Mouse (Mus musculus): ENCODE data around the gene Arhgap17. TPM values are rescaled to one million over a fixed set of nuclear protein-coding genes. Genes with fewer than 3 reads are reported as not detected.

Arhgap17 gene
- total and polyA plus RNA-seq, 2 experiments from 2014 or later = 4.8 to 6.3 TPM

- no peak overlapping the region for H3K4me2 ChIP-seq (ENCODE audit: low read depth, low read length, poor library complexity, severe bottlenecking)
- ATAC-seq (ENCODE audit: low FRiP score) (no peak), DNase-seq (ENCODE audit: low spot score) (no peak)
- WGBS = 95% methylated on average over 7 of the region's 7 CpGs
- no peaks in the 10 kb centered on the region for H3K4me1 ChIP-seq (ENCODE audit: insufficient read depth, low read length)
- no peaks in the 10 kb centered on the region for H3K9me3 ChIP-seq (ENCODE audit: low read length)
- H3K9ac ChIP-seq (replicated peaks; ENCODE audit: low read length, poor library complexity, severe bottlenecking) = no peak overlapping the region
- H3K4me3 ChIP-seq (ENCODE audit: low read depth, low read length) = no peak overlapping the region
- no peak overlapping the region for H3K27ac ChIP-seq (ENCODE audit: low read depth, low read length)
- H3K36me3 ChIP-seq (ENCODE audit: insufficient read depth, low read length) = no peaks in the 10 kb centered on the region
- TF ChIP-seq CTCF (IDR thresholded peaks at IDR 0.05) = no peak
- no peaks in the 10 kb centered on the region for H3K27me3 ChIP-seq (ENCODE audit: insufficient read depth, low read length)
Observed at GRCm38 (mm10) chr7:123361229-123361980, 8.3 kb downstream of the Arhgap17 start.

DNA sequence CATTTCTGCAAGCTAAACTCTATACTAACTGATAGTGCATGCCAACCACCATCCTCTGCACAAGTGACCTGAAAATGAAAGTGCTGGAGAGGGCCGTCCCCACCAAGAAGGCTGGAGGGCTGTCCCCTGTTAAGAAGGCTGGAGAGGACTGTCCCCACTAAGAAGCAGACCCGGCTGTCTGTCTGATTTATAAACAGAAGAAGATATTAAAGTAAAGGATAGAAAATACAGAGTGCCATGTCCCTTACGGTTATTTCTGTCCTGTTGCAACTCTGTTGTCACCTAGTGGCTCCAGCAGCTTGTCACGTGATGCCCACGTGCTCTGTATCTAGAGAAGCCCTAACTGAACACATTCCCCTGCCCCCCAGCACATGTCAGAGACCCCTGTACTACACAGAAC lies 9.5 kb downstream of the Arhgap17 start:
- Histone ChIP-seq H3K4me2 (ENCODE audit: low read depth, low read length, poor library complexity, severe bottlenecking) (no peak overlapping the region), H3K9me3 (ENCODE audit: low read length) (no peaks in the 10 kb centered on the region), H3K4me3 (ENCODE audit: low read depth, low read length) (no peak overlapping the region), H3K27me3 (ENCODE audit: insufficient read depth, low read length) (no peaks in the 10 kb centered on the region), H3K9ac (replicated peaks; ENCODE audit: low read length, poor library complexity, severe bottlenecking) (no peak overlapping the region), H3K36me3 (ENCODE audit: insufficient read depth, low read length) (no peaks in the 10 kb centered on the region), H3K27ac (ENCODE audit: low read depth, low read length) (no peak overlapping the region), H3K4me1 (ENCODE audit: insufficient read depth, low read length) (no peaks in the 10 kb centered on the region)
- no peak for DNase-seq (ENCODE audit: low spot score)
- TF ChIP-seq CTCF (IDR thresholded peaks at IDR 0.05) = no peak
- no peak for ATAC-seq (ENCODE audit: low FRiP score)
- 87% methylated on average over 5 of the region's 5 CpGs for WGBS

- WGBS = 42% methylated on average over 7 of the region's 7 CpGs
- no peak overlapping the region for H3K9ac ChIP-seq (replicated peaks; ENCODE audit: low read length, poor library complexity, severe bottlenecking)
- H3K36me3 ChIP-seq (ENCODE audit: insufficient read depth, low read length) = no peaks in the 10 kb centered on the region
- H3K27ac ChIP-seq (ENCODE audit: low read depth, low read length) = no peak overlapping the region
- no peak overlapping the region for H3K4me2 ChIP-seq (ENCODE audit: low read depth, low read length, poor library complexity, severe bottlenecking)
- no peak overlapping the region for H3K4me3 ChIP-seq (ENCODE audit: low read depth, low read length)
- ATAC-seq (ENCODE audit: low FRiP score) (no peak), DNase-seq (ENCODE audit: low spot score) (peak; percentile 53)
- no peak for TF ChIP-seq CTCF (IDR thresholded peaks at IDR 0.05)
- H3K4me1 ChIP-seq (ENCODE audit: insufficient read depth, low read length) = no peaks in the 10 kb centered on the region
- H3K27me3 ChIP-seq (ENCODE audit: insufficient read depth, low read length) = no peaks in the 10 kb centered on the region
- H3K9me3 ChIP-seq (ENCODE audit: low read length) = no peaks in the 10 kb centered on the region
Observed at GRCm38 (mm10) chr7:123359101-123359500, 10.6 kb downstream of the Arhgap17 start.

- Histone ChIP-seq H3K9ac (replicated peaks; ENCODE audit: low read length, poor library complexity, severe bottlenecking) (no peak overlapping the region), H3K36me3 (ENCODE audit: insufficient read depth, low read length) (no peaks in the 10 kb centered on the region), H3K27ac (ENCODE audit: low read depth, low read length) (no peak overlapping the region), H3K27me3 (ENCODE audit: insufficient read depth, low read length) (no peaks in the 10 kb centered on the region), H3K4me1 (ENCODE audit: insufficient read depth, low read length) (no peaks in the 10 kb centered on the region), H3K4me2 (ENCODE audit: low read depth, low read length, poor library complexity, severe bottlenecking) (no peak overlapping the region), H3K9me3 (ENCODE audit: low read length) (no peaks in the 10 kb centered on the region), H3K4me3 (ENCODE audit: low read depth, low read length) (no peak overlapping the region)
- 95% methylated on average over 3 of the region's 3 CpGs for WGBS
- no peak for TF ChIP-seq CTCF (IDR thresholded peaks at IDR 0.05)
- ATAC-seq (ENCODE audit: low FRiP score) (no peak), DNase-seq (ENCODE audit: low spot score) (no peak)
Observed at GRCm38 (mm10) chr7:123356158-123356557, 13.6 kb downstream of the Arhgap17 start.

- H3K9ac ChIP-seq (replicated peaks; ENCODE audit: low read length, poor library complexity, severe bottlenecking) = no peak overlapping the region
- WGBS = 98% methylated on average over 2 of the region's 2 CpGs
Observed at GRCm38 (mm10) chr7:123354851-123355250, 14.9 kb downstream of the Arhgap17 start.

DNA sequence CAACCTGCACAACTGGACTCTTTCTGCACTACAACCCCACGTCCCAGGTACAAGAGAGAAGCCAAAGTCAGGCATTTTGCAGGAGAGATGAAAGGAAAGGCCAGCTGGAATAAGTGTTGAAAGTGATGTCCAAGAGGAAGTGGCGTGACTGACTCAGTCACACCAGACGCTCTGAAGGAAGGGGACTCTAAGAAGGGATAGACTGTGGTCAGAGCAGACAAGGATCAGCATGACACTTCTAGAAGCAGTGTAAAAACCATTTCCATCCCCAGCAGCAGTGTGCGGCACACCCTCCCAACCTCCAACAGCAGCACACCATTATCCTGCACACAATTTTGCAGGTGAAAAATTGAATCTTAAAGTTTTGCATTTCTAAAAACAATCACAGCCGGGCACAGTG lies 15.3 kb downstream of the Arhgap17 start:
- ATAC-seq (ENCODE audit: low FRiP score) = no peak
- H3K27ac ChIP-seq (ENCODE audit: low read depth, low read length) = no peak overlapping the region
- TF ChIP-seq CTCF (IDR thresholded peaks at IDR 0.05) = no peak
- no peaks in the 10 kb centered on the region for H3K27me3 ChIP-seq (ENCODE audit: insufficient read depth, low read length)
- no peak for DNase-seq (ENCODE audit: low spot score)
- H3K9ac ChIP-seq (replicated peaks; ENCODE audit: low read length, poor library complexity, severe bottlenecking) = no peak overlapping the region
- no peaks in the 10 kb centered on the region for H3K36me3 ChIP-seq (ENCODE audit: insufficient read depth, low read length)
- H3K4me1 ChIP-seq (ENCODE audit: insufficient read depth, low read length) = no peaks in the 10 kb centered on the region; the same call in 1 of the 2 replicates
- WGBS = 88% methylated on average over 5 of the region's 5 CpGs
- no peak overlapping the region for H3K4me2 ChIP-seq (ENCODE audit: low read depth, low read length, poor library complexity, severe bottlenecking)
- no peak overlapping the region for H3K4me3 ChIP-seq (ENCODE audit: low read depth, low read length)
- H3K9me3 ChIP-seq (ENCODE audit: low read length) = no peaks in the 10 kb centered on the region

More at GRCm38 (mm10) chr7:123354851-123355250, 14.9 kb downstream of the Arhgap17 start:
- Histone ChIP-seq H3K27ac (ENCODE audit: low read depth, low read length) (no peak overlapping the region), H3K36me3 (ENCODE audit: insufficient read depth, low read length) (no peaks in the 10 kb centered on the region), H3K27me3 (ENCODE audit: insufficient read depth, low read length) (no peaks in the 10 kb centered on the region), H3K4me1 (ENCODE audit: insufficient read depth, low read length) (no peaks in the 10 kb centered on the region; the same call in 1 of the 2 replicates), H3K9me3 (ENCODE audit: low read length) (no peaks in the 10 kb centered on the region), H3K4me2 (ENCODE audit: low read depth, low read length, poor library complexity, severe bottlenecking) (no peak overlapping the region), H3K4me3 (ENCODE audit: low read depth, low read length) (no peak overlapping the region)
- DNase-seq (ENCODE audit: low spot score) (no peak), ATAC-seq (ENCODE audit: low FRiP score) (no peak)
- TF ChIP-seq CTCF (IDR thresholded peaks at IDR 0.05) = no peak
